Comparison of ENCODE assay signal across 10 mouse cellular contexts in the genomic region with DNA sequence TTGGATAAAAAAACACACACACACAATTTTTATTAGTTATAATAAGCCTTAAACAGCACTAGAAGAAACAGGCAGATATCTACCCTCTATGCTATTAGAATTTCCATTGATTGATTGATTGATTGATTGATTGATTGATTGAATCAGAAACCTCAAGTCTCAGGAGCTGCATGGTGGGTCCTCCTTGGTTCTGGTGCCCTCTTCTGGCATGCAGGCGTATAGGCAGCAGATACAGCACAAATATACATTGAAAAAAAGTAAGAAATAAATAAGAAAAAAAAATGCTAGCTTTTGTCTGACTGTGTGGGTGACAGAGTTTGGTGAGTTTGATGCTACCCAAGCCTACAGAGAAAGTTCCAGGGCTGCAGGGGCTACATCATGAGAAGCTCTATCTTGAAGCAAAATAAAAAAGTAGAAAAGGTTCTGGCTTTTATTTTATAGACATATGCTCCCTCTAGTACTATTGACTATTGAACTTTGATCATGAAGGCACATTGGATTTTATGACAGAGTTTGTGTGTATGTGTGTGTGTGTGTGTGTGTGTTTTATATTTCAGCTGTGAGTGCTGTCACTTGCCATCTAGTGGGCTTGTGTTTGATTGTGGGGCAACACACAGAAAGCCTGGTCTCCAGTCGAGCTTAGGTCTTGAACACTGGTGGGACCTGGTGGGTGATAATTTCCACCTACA. TPM values are rescaled to one million over a fixed set of nuclear protein-coding genes. Genes with fewer than 3 reads are reported as not detected.
DNase-seq lines count a peak whose midpoint lies in the region; ATAC-seq and TF ChIP-seq lines count a peak whose summit lies in the region.
"Had no signal": no experiment of that assay in that cellular context is flagged by ENCODE, and none has a peak within 500 bp of the region (broad histone marks: within the 10 kb centered on the region; RNA-seq: fewer than 3 reads in every experiment).

No protein-coding gene starts in this region.

- no peak overlapping the region for H3K4me3 ChIP-seq in embryonic facial prominence, embryonic 11.5 days (ENCODE audit: low read depth, low read length)
- no peak overlapping the region for H3K4me3 ChIP-seq in embryonic facial prominence, embryonic 10.5 days
- no peak overlapping the region for H3K4me3 ChIP-seq in embryonic fibroblast, embryonic 13.5 days (ENCODE audit: insufficient read depth, low read length)
- H3K4me3 ChIP-seq in stomach, postnatal 0 days (ENCODE audit: low read depth, low read length): no peak overlapping the region
- no peak overlapping the region for H3K4me3 ChIP-seq in forebrain, embryonic 16.5 days (replicated peaks; ENCODE audit: low read length)
- H3K4me3 ChIP-seq: stomach, embryonic 15.5 days had no signal

- no peak overlapping the region for H3K4me2 ChIP-seq in embryonic facial prominence, embryonic 11.5 days (ENCODE audit: low read depth, low read length)
- H3K4me2 ChIP-seq in stomach, postnatal 0 days (replicated peaks; ENCODE audit: low read depth): no peak overlapping the region
- H3K4me2 ChIP-seq in forebrain, embryonic 16.5 days (ENCODE audit: low read length): no peak overlapping the region
- H3K4me2 ChIP-seq: stomach, embryonic 15.5 days had no signal

- no peak overlapping the region for H3K9ac ChIP-seq in embryonic facial prominence, embryonic 11.5 days (replicated peaks; ENCODE audit: low read length)
- H3K9ac ChIP-seq in stomach, postnatal 0 days (ENCODE audit: low read length): no peak overlapping the region
- no peak overlapping the region for H3K9ac ChIP-seq in forebrain, embryonic 16.5 days (replicated peaks; ENCODE audit: low read depth, low read length)
- H3K9ac ChIP-seq: stomach, embryonic 15.5 days had no signal

- H3K27me3 ChIP-seq in embryonic facial prominence, embryonic 11.5 days (ENCODE audit: control insufficient read depth, insufficient read depth, low read length): no peaks in the 10 kb centered on the region
- no peaks in the 10 kb centered on the region for H3K27me3 ChIP-seq in embryonic facial prominence, embryonic 10.5 days (replicated peaks; ENCODE audit: low read depth, poor library complexity, severe bottlenecking)
- no peaks in the 10 kb centered on the region for H3K27me3 ChIP-seq in stomach, postnatal 0 days (ENCODE audit: control insufficient read depth, insufficient read depth, low read length)
- no peaks in the 10 kb centered on the region for H3K27me3 ChIP-seq in forebrain, embryonic 16.5 days (replicated peaks; ENCODE audit: control insufficient read depth, insufficient read depth, low read length)
- H3K27me3 ChIP-seq: stomach, embryonic 15.5 days had no signal

- DNase-seq in embryonic facial prominence, embryonic 11.5 days (ENCODE audit: low spot score): peak; percentile 15
- no peak for DNase-seq in embryonic facial prominence, embryonic 10.5 days (ENCODE audit: low spot score)
- DNase-seq in retina, adult 2 months (ENCODE audit: low read depth, low spot score): peak; percentile 16
- no peak for DNase-seq in retina, embryonic 14.5 days (ENCODE audit: low spot score)
- no peak for DNase-seq in stomach, postnatal 0 days (ENCODE audit: low spot score)
- no peak for DNase-seq in neural tube, embryonic 10.5 days (ENCODE audit: extremely low spot score, low spot score)
- DNase-seq: midbrain, embryonic 14.5 days had no signal

- no peak for TF ChIP-seq POLR2A in embryonic fibroblast, embryonic 13.5 days (IDR thresholded peaks at IDR 0.05; ENCODE audit: low read depth, low read length)

- H3K36me3 ChIP-seq in embryonic facial prominence, embryonic 11.5 days (replicated peaks; ENCODE audit: control insufficient read depth, insufficient read depth, low read depth, low read length): no peaks in the 10 kb centered on the region
- H3K36me3 ChIP-seq in embryonic facial prominence, embryonic 10.5 days (replicated peaks): peaks cover 55% of the 10 kb centered on the region
- no peaks in the 10 kb centered on the region for H3K36me3 ChIP-seq in stomach, postnatal 0 days (ENCODE audit: control insufficient read depth, insufficient read depth, low read length)
- H3K36me3 ChIP-seq in forebrain, embryonic 16.5 days (ENCODE audit: control insufficient read depth, insufficient read depth): peaks cover 4% of the 10 kb centered on the region; the same call in 1 of the 2 replicates
- H3K36me3 ChIP-seq: stomach, embryonic 15.5 days had no signal

- no peak for ATAC-seq in embryonic facial prominence, embryonic 11.5 days (replicated peaks; ENCODE audit: insufficient number of reproducible peaks, low FRiP score, low TSS enrichment, low read depth)
- ATAC-seq in stomach, postnatal 0 days (ENCODE audit: low FRiP score, low TSS enrichment): no peak
- ATAC-seq in forebrain, embryonic 16.5 days: no peak

- TF ChIP-seq CTCF in embryonic fibroblast, embryonic 13.5 days (IDR thresholded peaks at IDR 0.05; ENCODE audit: borderline replicate concordance, insufficient read depth, low read length): peak; percentile 32; the same call in 1 of the 2 replicates
- peak; percentile 57 for TF ChIP-seq CTCF in stomach, postnatal 0 days (IDR thresholded peaks at IDR 0.05; ENCODE audit: low read depth)

- H3K27ac ChIP-seq in embryonic facial prominence, embryonic 11.5 days (replicated peaks; ENCODE audit: low read depth, low read length): no peak overlapping the region
- no peak overlapping the region for H3K27ac ChIP-seq in embryonic facial prominence, embryonic 10.5 days (replicated peaks)
- no peak overlapping the region for H3K27ac ChIP-seq in embryonic fibroblast, embryonic 13.5 days (ENCODE audit: insufficient read depth, low read length)
- H3K27ac ChIP-seq in stomach, postnatal 0 days (replicated peaks): no peak overlapping the region
- H3K27ac ChIP-seq in forebrain, embryonic 16.5 days (ENCODE audit: low read length): no peak overlapping the region
- H3K27ac ChIP-seq: stomach, embryonic 15.5 days had no signal

- no peak for TF ChIP-seq EP300 in stomach, postnatal 0 days (optimal IDR thresholded peaks at IDR 0.05)

- H3K9me3 ChIP-seq in embryonic facial prominence, embryonic 11.5 days (replicated peaks; ENCODE audit: control insufficient read depth, low read length): no peaks in the 10 kb centered on the region
- H3K9me3 ChIP-seq in embryonic facial prominence, embryonic 10.5 days: peaks cover 48% of the 10 kb centered on the region
- no peaks in the 10 kb centered on the region for H3K9me3 ChIP-seq in stomach, postnatal 0 days (ENCODE audit: control insufficient read depth, low read length)
- H3K9me3 ChIP-seq in forebrain, embryonic 16.5 days (ENCODE audit: control insufficient read depth, low read length): peaks cover 14% of the 10 kb centered on the region
- H3K9me3 ChIP-seq: stomach, embryonic 15.5 days had no signal

- H3K4me1 ChIP-seq in embryonic facial prominence, embryonic 11.5 days (ENCODE audit: control insufficient read depth, insufficient read depth, low read length): no peaks in the 10 kb centered on the region
- H3K4me1 ChIP-seq in embryonic facial prominence, embryonic 10.5 days: no peaks in the 10 kb centered on the region
- no peaks in the 10 kb centered on the region for H3K4me1 ChIP-seq in embryonic fibroblast, embryonic 13.5 days (ENCODE audit: control insufficient read depth, insufficient read depth, low read length)
- H3K4me1 ChIP-seq in stomach, postnatal 0 days (replicated peaks; ENCODE audit: control insufficient read depth, insufficient read depth): no peaks in the 10 kb centered on the region
- no peaks in the 10 kb centered on the region for H3K4me1 ChIP-seq in forebrain, embryonic 16.5 days (replicated peaks; ENCODE audit: control insufficient read depth, insufficient read depth, low read length)
- H3K4me1 ChIP-seq: stomach, embryonic 15.5 days had no signal

- WGBS in embryonic facial prominence, embryonic 11.5 days: 77% methylated on average over 2 of the region's 2 CpGs
- 80% methylated on average over 2 of the region's 2 CpGs for WGBS in embryonic facial prominence, embryonic 10.5 days
- 87% methylated on average over 2 of the region's 2 CpGs for WGBS in stomach, postnatal 0 days
- WGBS in forebrain, embryonic 16.5 days: 68% methylated on average over 2 of the region's 2 CpGs

RNA-seq across cellular contexts. Expression of a gene that starts 25.7 kb away (rescaled TPM):
- polyA plus RNA-seq in embryonic facial prominence, embryonic 11.5 days (2014; fragmentation: Nextera tagmentation; extraction: Ambion mirVana): 23.4 and 29.2 TPM in 2 replicates
- polyA plus RNA-seq in embryonic facial prominence, embryonic 10.5 days (2016; fragmentation: Nextera tagmentation; extraction: Ambion mirVana): 18.9 and 22.4 TPM in 2 replicates
- 13.8 and 25.3 TPM in 2 replicates for polyA plus RNA-seq in embryonic fibroblast, embryonic 13.5 days (2011; ENCODE audit: insufficient read length, low read depth, missing spikeins)
- polyA plus RNA-seq in stomach, postnatal 0 days (2015; fragmentation: Nextera tagmentation; extraction: Ambion mirVana): 25.2 and 25.6 TPM in 2 replicates
- polyA plus RNA-seq in forebrain, embryonic 16.5 days (2015; fragmentation: Nextera tagmentation; extraction: Ambion mirVana): 21.3 and 23.8 TPM in 2 replicates

RNA-seq across cellular contexts. Expression of a gene that starts 59.4 kb away (rescaled TPM):
- 27.3 and 31.9 TPM in 2 replicates for polyA plus RNA-seq in embryonic facial prominence, embryonic 11.5 days (2014; fragmentation: Nextera tagmentation; extraction: Ambion mirVana)
- polyA plus RNA-seq in embryonic facial prominence, embryonic 10.5 days (2016; fragmentation: Nextera tagmentation; extraction: Ambion mirVana): 35.9 and 38.5 TPM in 2 replicates
- polyA plus RNA-seq in embryonic fibroblast, embryonic 13.5 days (2011; ENCODE audit: insufficient read length, low read depth, missing spikeins): 15.7 and 16.1 TPM in 2 replicates
- polyA plus RNA-seq in stomach, postnatal 0 days (2015; fragmentation: Nextera tagmentation; extraction: Ambion mirVana): 3.2 and 3.3 TPM in 2 replicates
- 18.7 and 18.8 TPM in 2 replicates for polyA plus RNA-seq in forebrain, embryonic 16.5 days (2015; fragmentation: Nextera tagmentation; extraction: Ambion mirVana)

Comparison
In these comparisons a context has a peak if more than half of its experiments do, and no peak if none do; other contexts are left out.
1. DNase-seq: peak in embryonic facial prominence, embryonic 11.5 days (single experiment) and retina, adult 2 months (single experiment); none in embryonic facial prominence, embryonic 10.5 days (single experiment), retina, embryonic 14.5 days (single experiment), stomach, postnatal 0 days (single experiment) and neural tube, embryonic 10.5 days (single experiment).